Mouse (Mus musculus) stomach, embryonic 16.5 days (tissue): Measurements from ENCODE around the gene Spg20. TPM values are rescaled to one million over a fixed set of nuclear protein-coding genes. Genes with fewer than 3 reads are reported as not detected.

Source experiments
- microRNA-seq: library from miRNA; unstranded; fragments of <30 nt; microRNA quantifications from one replicate; pipeline ENCODE4, GENCODE M21; 2016
- polyA plus RNA-seq: library from polyadenylated mRNA; unstranded; fragments of >200 nt; fragmentation: Nextera tagmentation; extraction: Ambion mirVana; gene quantifications from 2 replicates; pipeline ENCODE4 v1.2.1, GENCODE M21; 2015

Gene Spg20
- polyA plus RNA-seq, 1 experiment from 2014 or later = 40.1 TPM

Small RNA genes lying within 50 kb of the gene (microRNA-seq; reads per million reads assigned to microRNA genes)
- not detected for gene Gm22029

Other genes with a start within 250 kb of the Spg20 start
- 0.10 TPM in 2 replicates for gene Sertm1, start 196.2 kb upstream of the Spg20 start, polyA plus RNA-seq
- 1.6 and 1.8 TPM in 2 replicates for gene Ccna1, start 56.6 kb upstream of the Spg20 start, polyA plus RNA-seq
- not detected in 2 replicates for gene Ccdc169, start 25.2 kb downstream of the Spg20 start, polyA plus RNA-seq
- not detected in 2 replicates for gene Sohlh2, start 69.9 kb downstream of the Spg20 start, polyA plus RNA-seq
- gene Dclk1, start 130.3 kb downstream of the Spg20 start, polyA plus RNA-seq = 9.8 and 11.8 TPM in 2 replicates